Mouse (Mus musculus) lung, embryonic 14.5 days (tissue): ENCODE measurements around the gene Myoz2. TPM values are rescaled to one million over a fixed set of nuclear protein-coding genes. Genes with fewer than 3 reads are reported as not detected.

Experiments used
- ATAC-seq: fragments of 200-750 bp; cut with Nextera tagmentation; 2 replicates; pipeline ENCODE4 v1.8.0; 2017; ENCODE audit warnings: mild to moderate bottlenecking, moderate TSS enrichment, moderate library complexity; ENCODE audit not compliant: insufficient read depth
- DNase-seq: peaks from one replicate; pipeline ENCODE4 v3.0.0-alpha.2; 2015
- H3K27ac ChIP-seq: fragments of 300-500 bp; sonication (generic); 2 replicates; pipeline ENCODE4 v1.5.1; 2014; ENCODE audit warnings: low read depth, mild to moderate bottlenecking, moderate library complexity
- H3K27me3 ChIP-seq: fragments of 300-500 bp; sonication (generic); 2 replicates; pipeline ENCODE4 v1.6.1; 2014; ENCODE audit warnings: low read length, control low read depth; ENCODE audit not compliant: insufficient read depth
- H3K36me3 ChIP-seq: fragments of 300-500 bp; sonication (generic); 2 replicates; pipeline ENCODE4 v1.6.1; 2014; ENCODE audit warnings: control low read depth; ENCODE audit not compliant: insufficient read depth
- H3K4me1 ChIP-seq: fragments of 300-500 bp; sonication (generic); 2 replicates; pipeline ENCODE4 v1.6.1; 2014; ENCODE audit warnings: antibody characterized with exemption, control low read depth; ENCODE audit not compliant: insufficient read depth
- H3K4me2 ChIP-seq: fragments of 300-500 bp; sonication (generic); 2 replicates; pipeline ENCODE4 v1.6.1; 2014; ENCODE audit warnings: mild to moderate bottlenecking
- H3K4me3 ChIP-seq: fragments of 300-500 bp; sonication (generic); 2 replicates; pipeline ENCODE4 v1.5.1; 2014; ENCODE audit warnings: low read depth, low read length
- H3K9ac ChIP-seq: fragments of 300-500 bp; sonication (generic); 2 replicates; pipeline ENCODE4 v1.6.1; 2014
- H3K9me3 ChIP-seq: fragments of 300-500 bp; sonication (generic); 2 replicates; pipeline ENCODE4 v1.6.1; 2016; ENCODE audit warnings: low read depth, low read length, control low read depth
- CTCF ChIP-seq: IDR thresholded peaks from 2 replicates; pipeline ENCODE4 v1.5.1; 2016; ENCODE audit warnings: antibody characterized with exemption, low read depth
- WGBS: fragments of 180-500 bp; shearing (Covaris S2); extraction: QIAGEN DNeasy Blood & Tissue Kit; methylation state at CpG from one replicate; pipeline ENCODE4 v1.1.7; 2014; 5-methylcytosine and 5-hydroxymethylcytosine counted together
- polyA plus RNA-seq: library from polyadenylated mRNA; unstranded; fragments of >200 nt; fragmentation: Nextera tagmentation; extraction: Ambion mirVana; gene quantifications from 2 replicates; pipeline ENCODE4 v1.2.1, GENCODE M21; 2014

The Myoz2 gene
- polyA plus RNA-seq = 0.17 and 1.2 TPM in 2 replicates

DNA sequence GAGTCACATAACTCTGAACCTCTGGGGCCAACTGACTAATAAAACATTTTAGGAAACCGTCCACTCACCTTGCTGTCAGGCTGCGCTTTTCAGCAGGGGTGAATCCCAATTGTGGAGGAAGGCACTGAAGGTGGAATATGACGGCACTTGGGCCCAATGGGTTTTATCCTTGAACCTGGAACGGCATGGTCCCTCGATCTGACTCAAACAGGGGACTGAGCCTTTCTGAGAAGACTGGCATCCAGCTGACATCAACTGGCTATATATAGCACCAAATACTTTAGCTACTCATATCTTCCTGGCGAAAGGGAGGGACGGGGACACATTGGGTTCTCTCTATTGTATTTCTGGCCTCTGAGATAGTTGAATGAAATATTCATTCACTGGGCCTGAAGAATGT, at the start of gene Myoz2:
TSS of gene Myoz2 (minus strand) at position 264 of the 400 bp plus-strand sequence.
- Histone ChIP-seq H3K9me3 (no peaks in the 10 kb centered on the region), H3K36me3 (no peaks in the 10 kb centered on the region), H3K4me1 (no peaks in the 10 kb centered on the region), H3K4me3 (no peak within 1 kb of the TSS), H3K4me2 (no peak within 1 kb of the TSS), H3K27me3 (no peaks in the 10 kb centered on the region), H3K9ac (no peak within 1 kb of the TSS), H3K27ac (no peak within 1 kb of the TSS)
- ATAC-seq = no peak
- TF ChIP-seq CTCF = no peak
- WGBS = 83% methylated on average over 7 of the region's 7 CpGs
- no peak for DNase-seq

DNA sequence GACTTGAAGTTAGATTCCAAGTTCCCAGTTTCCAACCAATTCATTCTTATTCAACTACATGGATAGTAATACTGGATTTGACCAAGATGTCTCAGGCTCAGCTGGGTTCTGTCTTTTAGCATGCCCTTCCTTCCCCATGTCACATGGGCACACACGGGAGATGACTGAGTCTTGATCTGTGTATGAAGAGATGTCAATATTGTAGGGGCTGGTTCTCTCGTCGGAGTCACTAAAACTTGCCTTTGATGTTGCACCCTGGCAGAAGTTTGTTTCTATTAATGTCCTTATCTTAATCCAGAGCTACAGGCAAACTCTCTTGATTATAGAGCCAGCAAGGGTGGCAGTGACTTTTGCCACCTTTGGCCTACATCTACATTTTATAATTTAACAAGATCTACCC, 46.9 kb upstream of the Myoz2 start:
- WGBS = 43% methylated on average over 3 of the region's 3 CpGs
- no peak for TF ChIP-seq CTCF
- H3K9me3 ChIP-seq = no peaks in the 10 kb centered on the region
- H3K4me1 ChIP-seq = 0 out of 2 replicates have a peak, but pooled peaks cover 6% of the 10 kb centered on the region
- H3K4me2 ChIP-seq = no peak overlapping the region
- no peaks in the 10 kb centered on the region for H3K36me3 ChIP-seq
- ATAC-seq (no peak), DNase-seq (no peak)
- H3K27ac ChIP-seq = no peak overlapping the region
- no peak overlapping the region for H3K9ac ChIP-seq
- no peaks in the 10 kb centered on the region for H3K27me3 ChIP-seq
- H3K4me3 ChIP-seq = no peak overlapping the region

DNA sequence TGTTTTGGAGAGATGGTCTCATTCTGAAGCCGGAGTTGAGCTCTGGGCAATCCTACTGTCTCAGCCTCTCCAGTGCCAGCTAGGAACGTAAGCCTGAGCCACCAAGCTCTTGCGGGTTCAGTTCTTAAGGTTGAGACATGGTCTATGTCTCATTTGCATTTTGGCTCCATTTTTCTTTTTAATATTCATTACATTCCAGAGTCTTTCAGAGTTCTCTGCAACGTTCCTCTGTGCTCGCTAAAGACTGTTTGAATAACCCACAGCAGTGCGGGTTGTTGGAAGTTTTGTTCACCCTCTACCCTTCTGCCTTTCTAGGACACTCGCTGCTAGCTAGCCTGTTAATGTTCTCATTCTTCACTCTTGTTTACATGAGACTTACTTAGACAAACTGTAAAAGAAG, 46.1 kb upstream of the Myoz2 start:
- Histone ChIP-seq H3K36me3 (no peaks in the 10 kb centered on the region), H3K4me1 (0 out of 2 replicates have a peak, but pooled peaks cover 6% of the 10 kb centered on the region), H3K4me3 (no peak overlapping the region), H3K4me2 (no peak overlapping the region), H3K9me3 (no peaks in the 10 kb centered on the region), H3K9ac (no peak overlapping the region), H3K27me3 (no peaks in the 10 kb centered on the region), H3K27ac (no peak overlapping the region)
- DNase-seq = no peak
- 45% methylated on average over 7 of the region's 7 CpGs for WGBS
- ATAC-seq = no peak
- no peak for TF ChIP-seq CTCF

DNA sequence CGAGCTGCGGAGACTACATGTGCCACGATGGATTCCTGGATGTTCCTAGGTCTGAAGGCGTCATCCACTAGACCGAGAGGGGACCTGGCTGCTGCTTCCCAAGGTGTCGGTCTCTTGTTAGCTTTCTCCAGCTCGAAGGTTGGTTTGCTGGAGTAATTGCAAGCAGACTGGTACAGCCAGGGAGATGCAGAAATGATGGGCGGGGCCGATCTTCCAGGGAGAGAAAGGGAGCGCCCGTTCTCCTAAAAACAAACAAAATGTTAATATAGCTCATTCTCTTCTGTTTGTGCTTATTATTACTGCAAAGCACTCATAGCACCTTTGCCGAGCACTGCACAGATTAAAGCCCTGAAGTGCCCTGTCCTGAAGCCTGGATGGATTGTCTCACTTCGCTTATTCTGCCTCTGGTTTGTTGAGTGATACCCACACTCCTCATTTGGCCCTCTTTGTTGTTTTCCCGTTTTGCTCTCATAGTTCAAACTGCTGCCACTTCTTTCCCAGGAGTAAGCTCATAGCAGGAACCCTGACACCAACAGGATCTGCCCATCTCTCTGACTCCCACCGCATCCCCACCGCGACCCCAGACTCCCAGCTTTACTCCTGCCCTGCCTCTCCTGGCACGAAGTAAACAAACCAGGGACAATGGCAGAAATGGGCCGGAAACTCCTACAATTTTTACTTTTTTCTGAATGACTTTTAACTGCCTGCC, 45.4 kb upstream of the Myoz2 start:
- DNase-seq (no peak), ATAC-seq (no peak)
- TF ChIP-seq CTCF = no peak
- Histone ChIP-seq H3K36me3 (no peaks in the 10 kb centered on the region), H3K27me3 (no peaks in the 10 kb centered on the region), H3K4me3 (no peak overlapping the region), H3K4me2 (no peak overlapping the region), H3K27ac (no peak overlapping the region), H3K4me1 (0 out of 2 replicates have a peak, but pooled peaks cover 6% of the 10 kb centered on the region), H3K9ac (no peak overlapping the region), H3K9me3 (no peaks in the 10 kb centered on the region)
- 60% methylated on average over 19 of the region's 19 CpGs for WGBS

DNA sequence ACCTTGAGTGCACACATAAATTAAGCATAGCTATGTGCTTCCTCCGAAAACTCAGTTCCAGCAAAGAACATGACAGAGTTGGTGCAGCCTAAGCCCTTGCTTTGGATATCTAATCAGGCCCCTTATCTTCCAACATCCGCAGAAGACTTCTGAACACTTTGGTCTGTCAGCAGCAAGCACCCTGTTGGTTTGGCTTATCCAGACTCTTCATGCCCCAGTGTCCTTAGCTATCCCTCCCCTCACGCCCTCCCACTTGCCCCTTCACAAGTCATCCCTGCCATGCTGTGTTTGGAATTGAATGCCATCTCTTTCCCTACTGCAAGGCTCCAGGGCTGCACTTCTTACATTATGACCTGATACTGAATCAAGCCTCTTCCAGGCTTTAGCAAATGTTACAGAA, 40.9 kb upstream of the Myoz2 start:
- peaks cover 9% of the 10 kb centered on the region; the same call in 1 of the 2 replicates for H3K4me1 ChIP-seq
- no peak overlapping the region for H3K9ac ChIP-seq
- H3K4me2 ChIP-seq = no peak overlapping the region
- no peak overlapping the region for H3K4me3 ChIP-seq
- no peak overlapping the region for H3K27ac ChIP-seq
- no peak for TF ChIP-seq CTCF
- no peak for DNase-seq
- H3K9me3 ChIP-seq = no peaks in the 10 kb centered on the region
- no peak for ATAC-seq
- 63% methylated on average over 3 of the region's 3 CpGs for WGBS
- H3K27me3 ChIP-seq = no peaks in the 10 kb centered on the region
- no peaks in the 10 kb centered on the region for H3K36me3 ChIP-seq

DNA sequence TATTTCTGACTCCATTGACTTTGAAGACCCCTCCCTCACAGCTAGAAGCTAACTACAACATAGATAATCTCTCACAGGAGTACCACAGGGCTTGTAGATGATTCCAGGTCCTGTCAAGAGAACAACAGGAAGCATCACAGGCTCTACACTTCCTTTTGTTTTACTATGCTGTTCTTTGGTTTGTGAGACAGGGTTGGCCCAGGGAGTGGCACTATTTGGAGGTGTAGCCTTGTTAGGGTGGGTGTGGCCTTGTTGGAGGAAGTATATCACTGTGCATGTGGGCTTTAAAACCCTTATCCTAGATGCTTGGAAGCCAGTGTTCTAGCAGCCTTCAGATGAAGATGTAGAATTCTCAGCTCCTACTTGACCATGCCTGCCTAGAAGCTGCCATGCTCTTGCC, 40.2 kb upstream of the Myoz2 start:
- Histone ChIP-seq H3K4me2 (no peak overlapping the region), H3K4me3 (no peak overlapping the region), H3K9ac (no peak overlapping the region), H3K36me3 (no peaks in the 10 kb centered on the region), H3K4me1 (peaks cover 4% of the 10 kb centered on the region; the same call in 1 of the 2 replicates), H3K27me3 (no peaks in the 10 kb centered on the region), H3K9me3 (no peaks in the 10 kb centered on the region), H3K27ac (no peak overlapping the region)
- TF ChIP-seq CTCF = no peak
- ATAC-seq (no peak), DNase-seq (no peak)

DNA sequence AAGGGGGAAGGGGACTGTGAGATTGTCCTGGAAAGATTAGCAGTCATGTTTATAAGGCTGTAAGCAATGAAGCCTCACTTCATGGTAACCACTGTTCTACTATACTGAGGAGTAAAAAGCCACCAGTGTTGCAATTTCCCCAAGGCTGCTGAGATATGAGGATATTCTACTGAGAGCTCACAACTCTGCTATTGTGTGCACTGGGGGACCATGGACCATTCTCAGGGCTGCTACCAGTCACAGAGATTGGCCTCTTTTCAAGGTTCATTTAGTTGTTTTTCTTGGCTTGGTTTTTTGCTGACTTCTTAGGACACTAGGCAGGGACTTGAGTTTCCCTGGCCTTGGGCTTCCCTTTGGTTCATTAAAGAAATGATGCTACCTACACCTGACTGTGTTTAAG, 38.5 kb upstream of the Myoz2 start:
- ATAC-seq (no peak), DNase-seq (no peak)
- no peaks in the 10 kb centered on the region for H3K36me3 ChIP-seq
- H3K27ac ChIP-seq = no peak overlapping the region
- no peaks in the 10 kb centered on the region for H3K9me3 ChIP-seq
- H3K4me1 ChIP-seq = peaks cover 4% of the 10 kb centered on the region; the same call in 1 of the 2 replicates
- no peaks in the 10 kb centered on the region for H3K27me3 ChIP-seq
- H3K4me3 ChIP-seq = no peak overlapping the region
- no peak overlapping the region for H3K9ac ChIP-seq
- no peak for TF ChIP-seq CTCF
- H3K4me2 ChIP-seq = no peak overlapping the region
